Mouse (Mus musculus) brain, embryonic 14.5 days (tissue): ENCODE measurements around the gene Erlin1.

ENCODE experiments used
- CTCF ChIP-seq: fragments of 200-500 bp; IDR thresholded peaks from 2 replicates; pipeline ENCODE4 v1.5.1; 2012; ENCODE audit warnings: inconsistent platforms, mild to moderate bottlenecking, moderate library complexity, borderline replicate concordance; ENCODE audit not compliant: insufficient read depth, insufficient read length; ENCODE audit errors: extremely low read depth
- POLR2A ChIP-seq: fragments of 200-500 bp; IDR thresholded peaks from 2 replicates; pipeline ENCODE4 v1.6.1; 2012; ENCODE audit warnings: mild to moderate bottlenecking, inconsistent platforms, borderline replicate concordance; ENCODE audit not compliant: poor library complexity, insufficient read depth, insufficient read length, severe bottlenecking; ENCODE audit errors: extremely low read depth

DNA sequence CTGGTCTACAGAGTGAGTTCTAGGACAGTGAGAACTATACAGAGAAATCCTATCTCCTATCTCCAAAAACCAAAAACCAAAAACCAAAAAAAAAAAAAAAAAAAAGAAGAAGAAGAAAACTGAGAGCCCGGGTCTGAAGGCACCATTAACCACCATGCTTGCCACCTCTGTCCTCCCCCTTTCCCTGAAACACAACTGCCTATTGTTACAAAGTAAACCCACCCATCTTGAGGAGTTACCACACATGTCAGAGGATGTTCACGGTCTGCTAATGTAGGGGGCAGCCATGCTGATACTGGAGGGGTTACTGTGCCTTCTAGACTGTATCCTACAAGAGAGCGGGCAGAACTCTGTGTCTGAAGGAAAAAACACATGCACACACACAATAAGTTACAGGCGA, 7.4 kb upstream of the Erlin1 start:
- TF ChIP-seq CTCF (no peak), POLR2A (no peak)
